Mouse (Mus musculus): ENCODE results near the gene Suds3. TPM values are rescaled to one million over a fixed set of nuclear protein-coding genes. Genes with fewer than 3 reads are reported as not detected.

The Suds3 gene
- polyA plus RNA-seq, 1 experiment = 69.9 TPM

DNA sequence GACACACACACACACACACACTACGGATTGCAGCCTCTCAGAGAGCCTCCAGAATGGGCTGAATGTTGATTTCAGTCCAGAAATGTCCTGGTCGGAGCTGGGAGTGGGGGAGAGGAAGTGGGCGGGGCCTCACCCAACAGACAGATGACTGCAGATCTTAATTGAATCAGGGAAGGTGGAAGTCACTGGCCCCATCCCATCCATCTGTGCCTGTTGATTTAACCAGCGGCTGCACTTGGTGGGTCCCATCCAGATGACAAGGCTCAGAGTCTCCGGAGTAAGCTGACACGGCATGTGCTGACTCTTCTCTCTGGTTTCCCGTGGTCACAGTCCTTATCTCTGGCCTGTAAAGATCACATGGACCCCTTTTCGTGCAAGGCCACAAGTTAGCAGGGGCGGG is 20.0 kb upstream of the Suds3 start:
- DNase-seq (ENCODE audit: low spot score) = no peak

DNA sequence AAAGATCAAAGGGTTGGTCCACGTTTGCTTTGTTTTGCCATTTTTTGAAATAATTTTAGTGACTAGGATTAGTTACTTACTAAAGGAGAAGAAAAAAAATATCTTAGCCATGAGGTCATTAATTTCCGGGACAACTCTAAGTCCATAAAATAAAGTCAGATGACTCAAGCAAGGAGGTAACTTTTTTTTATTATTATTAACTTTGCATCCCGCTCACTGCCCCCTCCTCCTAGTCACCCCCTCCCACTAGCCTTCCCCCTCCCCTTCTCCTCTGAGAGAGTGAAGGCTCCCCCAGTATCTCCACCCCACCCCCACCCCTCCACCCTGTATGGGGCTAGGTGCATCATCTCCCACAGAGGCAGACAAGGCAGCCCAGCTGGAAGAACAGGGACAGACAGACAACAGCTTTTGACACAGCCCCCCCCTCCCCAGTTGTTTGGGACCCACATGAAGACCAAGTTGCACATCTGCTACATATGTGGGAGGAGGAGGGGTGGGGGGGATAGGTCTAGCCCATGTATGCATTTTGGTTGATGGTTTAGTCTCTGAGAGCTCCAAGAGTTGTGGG is 19.1 kb upstream of the Suds3 start:
- no peak for DNase-seq (ENCODE audit: low spot score)

DNA sequence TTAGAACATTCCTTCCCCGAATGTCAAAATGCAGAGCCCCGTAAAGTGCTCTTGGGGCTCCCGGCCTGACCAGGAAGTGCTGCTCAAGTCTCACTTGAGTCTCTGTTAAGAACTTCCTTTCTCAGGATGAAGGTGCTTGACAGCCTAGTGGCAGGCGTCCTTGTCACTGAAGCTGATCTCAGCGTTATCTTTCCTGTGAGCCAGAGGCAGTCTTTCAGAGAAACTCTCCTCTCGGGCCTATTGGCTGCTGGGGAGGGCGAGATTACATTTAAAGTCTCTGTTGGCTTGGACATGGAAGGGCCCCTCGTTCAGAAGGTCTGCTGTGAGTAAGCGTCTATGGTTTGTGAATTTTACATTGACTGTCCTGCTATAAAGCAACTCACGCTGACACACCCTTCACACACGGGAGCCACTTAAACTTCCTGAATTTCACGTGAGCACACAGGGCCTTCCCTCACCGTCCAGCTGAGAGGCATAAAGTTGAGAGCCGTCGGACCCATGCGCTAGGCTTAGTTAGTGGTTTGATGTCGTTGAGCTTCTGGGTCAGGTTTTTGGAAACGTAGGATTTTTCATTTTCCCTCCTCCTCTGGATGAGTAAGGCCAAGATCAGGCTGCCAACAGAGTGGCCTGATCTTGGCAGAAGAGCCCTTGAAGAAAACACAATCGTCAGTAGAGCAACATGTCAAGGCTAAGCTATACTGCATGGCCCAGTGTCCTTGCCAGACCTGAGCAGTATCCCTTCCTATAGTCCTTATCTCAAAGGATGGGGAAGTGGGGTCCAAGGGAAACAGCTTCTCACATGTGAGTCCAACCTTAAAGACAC is 18.4 kb upstream of the Suds3 start:
- DNase-seq (ENCODE audit: low spot score) = no peak

DNA sequence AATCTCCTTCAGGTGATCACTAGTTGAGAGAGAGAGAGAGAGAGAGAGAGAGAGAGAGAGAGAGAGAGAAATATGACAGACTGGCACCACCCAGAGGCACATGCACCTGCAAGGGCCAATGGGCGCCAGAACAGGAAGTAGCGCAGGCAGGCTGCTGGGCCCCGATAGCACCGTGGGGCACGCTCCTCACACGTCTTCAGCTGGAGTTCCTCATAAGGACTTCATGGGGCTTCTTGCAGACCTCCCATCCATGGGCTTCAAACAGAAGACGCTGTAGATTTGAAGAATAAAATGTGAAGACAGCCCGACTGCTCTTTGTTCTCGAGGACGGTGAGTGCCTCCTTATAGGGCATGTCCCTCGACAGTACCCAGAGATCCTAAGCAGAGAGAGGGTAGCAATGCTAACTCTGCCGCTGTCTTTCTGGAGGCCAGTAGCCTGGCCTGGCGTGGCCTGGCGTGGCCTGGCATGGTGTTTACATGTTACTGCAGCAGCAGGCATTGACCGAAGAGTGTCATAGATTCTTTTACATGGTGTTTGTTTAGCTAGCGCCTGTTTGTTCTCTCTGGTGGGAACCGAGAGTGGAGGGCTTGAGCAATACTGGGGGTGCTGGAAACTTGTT is 17.6 kb upstream of the Suds3 start:
- no peak for DNase-seq (ENCODE audit: low spot score)

DNA sequence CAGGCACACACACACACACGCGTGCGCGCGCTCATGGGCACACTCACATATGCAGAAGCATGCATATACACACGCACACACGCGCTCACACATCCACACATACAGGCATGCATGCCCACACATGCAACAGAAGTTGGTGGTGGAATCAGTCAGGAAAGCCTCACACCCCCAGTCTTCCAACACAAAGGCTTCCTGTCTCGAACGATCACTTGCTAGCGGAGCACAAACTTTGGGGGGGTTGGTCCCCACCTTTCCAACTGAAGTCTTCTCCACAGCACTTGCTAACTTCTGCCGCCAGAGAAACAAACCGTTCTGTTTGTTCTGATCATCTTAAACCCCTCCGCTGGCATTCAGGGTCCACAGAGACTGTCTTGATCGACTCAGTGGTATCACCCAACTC is 14.8 kb upstream of the Suds3 start:
- no peak for DNase-seq (ENCODE audit: low spot score)

DNA sequence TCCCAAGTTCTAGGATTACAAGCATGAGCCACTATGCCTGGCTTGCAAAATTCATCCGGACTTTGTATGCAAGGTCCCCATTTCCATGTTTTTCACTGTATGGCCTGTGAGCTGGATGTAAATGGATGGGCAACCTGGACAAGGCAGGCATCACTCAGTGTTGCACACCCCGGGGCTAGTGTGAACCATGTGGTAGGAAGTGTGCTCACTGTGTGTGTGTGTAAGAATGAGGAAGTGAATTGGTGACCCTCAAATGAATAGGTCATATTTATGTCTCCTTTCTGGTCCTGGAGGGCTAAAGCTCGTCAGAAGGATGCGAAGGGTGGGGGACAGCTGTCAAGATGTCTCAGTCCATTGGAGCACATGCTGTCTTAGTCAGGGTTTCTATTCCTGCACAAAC is 11.1 kb upstream of the Suds3 start:
- no peak for DNase-seq (ENCODE audit: low spot score)

DNA sequence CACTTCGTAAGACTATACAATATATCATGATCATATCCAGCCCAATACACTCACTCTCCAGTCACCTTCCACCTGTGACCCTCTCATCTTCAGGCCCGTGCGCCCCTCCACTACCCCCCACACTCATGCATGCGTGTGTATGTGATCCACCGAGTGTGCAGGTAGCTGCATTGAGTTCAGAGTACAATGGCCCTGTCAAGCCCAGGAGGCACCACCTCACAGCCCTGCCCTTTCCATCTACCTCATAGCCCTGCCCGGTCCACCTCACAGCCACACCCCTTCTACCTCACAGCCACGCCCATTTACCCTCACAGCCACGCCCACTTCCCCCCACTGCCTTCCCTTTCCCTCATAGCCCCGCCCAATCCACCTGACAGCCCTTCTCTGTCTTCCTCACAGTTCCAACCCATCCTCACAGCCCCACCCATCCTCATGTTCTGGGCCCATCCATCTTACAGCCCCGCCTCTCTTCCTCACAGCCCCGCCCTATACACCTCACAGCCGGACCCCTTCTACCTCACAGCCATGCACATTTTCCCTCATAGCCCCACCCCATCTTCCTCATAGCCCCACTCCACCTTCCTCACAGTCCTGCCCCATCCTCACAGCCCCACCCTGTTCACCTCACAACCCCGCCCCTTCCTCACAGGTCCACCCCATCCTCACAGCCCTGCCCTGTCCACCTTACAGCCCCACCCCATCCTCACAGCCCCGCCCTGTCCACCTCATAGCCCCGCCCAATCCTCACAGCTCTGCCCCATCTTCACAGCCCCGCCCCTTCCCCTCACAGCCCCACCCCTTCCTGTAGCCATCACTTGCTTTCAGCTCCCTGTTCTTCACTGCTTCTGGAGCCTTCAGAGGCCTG is 9.8 kb upstream of the Suds3 start:
- no peak for DNase-seq (ENCODE audit: low spot score)

DNA sequence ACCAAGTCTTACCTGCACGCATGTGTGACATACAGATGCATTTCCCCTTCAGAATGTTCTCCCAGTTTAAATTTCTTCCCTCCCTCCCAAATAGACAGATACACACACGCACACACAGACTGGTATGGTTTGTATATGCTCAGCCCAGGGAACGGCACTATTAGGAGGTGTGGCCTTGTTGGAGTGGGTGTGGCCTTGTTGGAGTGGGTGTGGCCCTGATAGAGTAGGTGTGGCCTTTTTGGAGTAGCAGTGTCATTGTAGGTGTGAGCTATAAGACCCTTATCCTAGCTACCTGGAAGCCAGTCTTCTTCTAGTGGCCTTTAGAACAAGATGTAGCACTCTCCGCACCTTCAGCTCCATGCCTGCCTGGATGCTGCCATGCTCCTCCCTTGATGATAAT is 7.9 kb upstream of the Suds3 start:
- DNase-seq (ENCODE audit: low spot score) = no peak

DNA sequence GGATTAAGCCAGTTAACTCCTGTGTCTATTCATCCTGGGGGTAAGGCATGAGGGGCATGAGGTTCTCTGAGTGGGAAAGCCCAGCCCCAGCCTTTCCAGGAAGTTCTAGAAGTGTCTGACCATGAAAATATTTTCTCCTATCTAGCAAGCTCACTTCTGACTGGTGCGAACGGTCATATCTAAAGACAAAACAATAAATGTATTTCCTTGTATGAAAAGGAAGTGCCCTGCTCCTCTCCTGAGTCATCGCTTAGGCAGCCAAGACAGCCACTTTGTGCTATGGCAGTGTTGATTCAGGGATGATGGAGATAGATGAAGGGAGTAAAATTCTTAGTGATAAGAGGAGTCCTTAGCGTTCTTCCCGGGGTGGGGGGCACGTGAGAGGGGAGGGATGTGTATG is 7.2 kb upstream of the Suds3 start:
- DNase-seq (ENCODE audit: low spot score) = no peak

DNA sequence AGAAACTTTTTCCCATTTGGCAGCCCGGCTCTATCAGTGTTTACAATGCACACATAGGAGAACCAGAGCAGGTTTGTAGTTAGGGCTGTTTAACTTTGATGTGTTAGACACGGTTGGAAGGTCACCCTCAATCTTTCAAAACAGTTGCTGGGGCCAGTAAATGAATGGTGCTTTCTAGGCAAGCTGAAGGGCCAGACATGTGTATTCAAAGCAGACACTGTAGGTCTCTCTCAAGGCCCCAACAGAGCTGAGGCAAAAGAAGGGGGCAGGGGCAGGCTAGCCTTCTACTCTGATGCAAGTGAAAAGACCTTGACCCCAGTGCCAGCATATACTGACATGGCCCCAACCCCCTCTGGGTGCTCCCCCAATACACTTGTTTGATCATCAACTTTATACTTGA is 5.7 kb upstream of the Suds3 start:
- no peak for DNase-seq (ENCODE audit: low spot score)

DNA sequence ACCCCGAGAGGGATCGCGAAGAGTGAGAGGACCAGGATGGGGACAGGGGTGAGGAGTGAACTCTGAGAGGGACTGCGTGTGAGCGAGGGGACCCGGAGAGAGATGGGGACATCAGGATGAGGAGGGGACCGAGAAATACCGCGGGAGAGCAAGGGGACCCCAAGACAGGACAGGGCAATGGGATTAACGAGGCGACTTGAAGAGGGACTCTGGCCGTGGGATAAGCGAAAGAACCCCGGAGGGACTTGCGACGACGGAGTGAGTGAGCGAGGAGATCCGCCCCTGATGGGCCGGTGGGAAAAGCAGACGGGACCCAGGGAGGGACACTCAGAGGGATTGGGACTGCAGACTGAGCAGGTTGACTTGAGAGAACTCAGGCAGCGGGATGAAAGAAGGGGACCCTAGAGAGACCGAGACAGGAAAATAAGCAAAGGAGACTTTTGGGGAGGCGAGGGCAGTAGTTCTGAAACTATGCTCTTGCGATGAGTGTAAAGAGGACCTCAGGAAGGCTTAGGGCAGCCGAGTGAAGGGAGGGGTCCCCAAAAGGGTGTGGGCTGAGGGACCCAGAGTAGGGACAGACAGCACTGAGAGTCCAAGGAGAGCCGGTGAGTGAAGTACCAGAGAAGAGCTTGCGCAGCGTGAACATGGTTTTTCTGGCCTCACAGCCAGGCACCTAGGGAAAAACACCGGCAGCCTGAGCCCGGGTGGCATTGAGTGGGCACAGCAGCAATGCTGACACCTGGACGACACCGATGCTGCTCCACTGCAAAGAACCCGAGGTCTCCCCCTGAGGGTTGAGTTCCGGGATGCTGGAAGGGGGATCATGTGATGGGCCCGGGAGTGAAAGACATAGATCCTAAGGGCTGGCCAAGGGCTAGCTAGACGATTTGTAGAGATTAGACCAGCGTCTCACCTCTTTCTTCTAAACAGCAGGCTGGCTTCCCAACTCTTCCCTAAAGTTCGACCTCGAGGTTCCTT is 4.9 kb upstream of the Suds3 start:
- no peak for DNase-seq (ENCODE audit: low spot score)

DNA sequence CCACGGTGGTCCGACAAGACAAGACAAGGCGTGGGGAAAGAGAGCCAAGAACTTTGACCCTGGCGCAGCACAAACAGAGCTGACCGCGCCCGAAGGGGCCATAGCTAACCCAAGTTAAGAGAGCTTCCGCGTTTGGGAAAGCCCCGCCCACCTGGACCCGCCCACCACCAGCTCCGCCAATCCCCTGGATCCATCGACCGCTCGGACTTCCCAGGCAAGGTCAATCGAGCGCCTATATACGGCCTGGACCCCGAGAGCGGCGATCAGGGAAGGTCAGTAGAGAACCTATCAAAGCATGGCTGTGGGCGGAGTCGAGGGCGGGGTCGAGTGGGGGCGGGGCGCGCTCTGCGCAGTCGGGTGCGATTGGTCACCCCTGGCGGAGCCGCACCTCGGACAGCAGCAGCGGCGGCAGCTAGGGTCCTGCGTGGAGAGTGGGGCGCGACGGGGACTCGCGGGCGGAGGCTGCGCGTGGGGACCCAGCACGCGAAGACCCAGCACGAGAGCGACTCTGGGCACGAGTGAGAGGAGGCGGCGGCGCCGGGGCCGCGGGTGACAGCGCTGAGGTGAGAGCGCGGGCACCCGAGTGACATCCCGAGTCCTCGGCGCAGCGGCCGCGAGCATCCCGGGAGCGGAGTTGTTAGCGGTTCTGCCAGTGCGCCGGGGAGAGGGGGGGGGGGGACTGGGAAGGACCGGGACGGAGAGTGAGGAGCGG is 4.0 kb upstream of the Suds3 start, which contains the start of gene Taok3:
Taok3 (plus strand) TSS at position 353 of the 712 bp plus-strand sequence.
- DNase-seq (ENCODE audit: low spot score) = peak; percentile 94

DNA sequence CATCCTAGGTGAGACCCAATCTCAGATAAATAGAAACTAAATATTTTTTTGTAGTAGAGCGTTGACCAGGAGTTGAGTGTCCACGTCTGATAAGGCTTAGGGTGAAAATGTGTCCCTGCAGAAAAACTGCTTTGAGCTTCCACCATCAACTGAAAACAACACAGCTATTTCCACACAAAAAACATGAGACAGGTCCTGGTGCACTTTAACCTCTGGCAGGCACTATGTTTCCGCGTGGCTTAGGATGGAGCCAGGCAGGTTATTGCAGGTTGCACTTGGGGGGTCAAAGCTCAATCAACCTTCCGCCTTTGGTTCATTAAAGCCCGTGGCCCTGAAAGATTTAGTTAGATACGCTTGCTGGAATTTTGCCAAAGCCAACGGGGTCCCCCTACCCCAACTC is 2.9 kb upstream of the Suds3 start:
- no peak for DNase-seq (ENCODE audit: low spot score)

DNA sequence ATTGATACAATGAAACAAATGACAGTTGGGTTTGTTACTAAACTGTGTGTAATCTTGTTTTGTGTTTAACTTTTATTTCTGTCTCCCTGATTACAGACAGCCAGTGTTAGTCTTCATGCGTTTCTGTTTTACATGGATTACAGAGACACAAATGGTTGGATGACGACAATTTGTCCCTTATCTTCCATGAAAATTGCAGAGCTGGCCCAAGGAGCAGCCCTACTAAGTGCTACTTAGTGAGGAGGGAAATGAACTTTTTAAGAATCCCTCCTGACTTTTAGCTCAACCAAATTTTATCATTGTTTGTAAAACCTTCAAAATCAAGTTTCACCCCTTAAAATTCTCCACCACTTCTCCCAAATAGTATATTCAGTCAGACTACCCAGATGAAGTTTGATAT is 2.3 kb upstream of the Suds3 start:
- DNase-seq (ENCODE audit: low spot score) = no peak

DNA sequence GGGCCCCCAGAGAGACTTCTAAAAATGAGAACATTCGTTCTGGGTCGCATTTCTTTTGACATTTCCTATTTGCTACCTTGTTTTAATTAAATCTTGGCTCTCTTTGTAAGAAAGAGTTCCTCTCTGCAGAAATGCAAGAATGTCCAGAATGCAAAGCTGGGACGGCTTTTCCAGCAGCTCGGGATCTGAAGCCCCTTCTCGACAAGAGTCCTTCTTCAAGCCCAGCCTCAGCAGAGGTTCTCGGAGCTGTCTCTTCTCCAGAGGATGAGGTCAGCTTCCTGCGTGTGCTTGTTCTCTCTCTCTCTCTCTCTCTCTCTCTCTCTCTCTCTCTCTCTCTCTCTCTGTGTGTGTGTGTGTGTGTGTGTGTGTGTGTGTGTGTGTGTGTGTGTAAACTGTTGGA is 1.8 kb upstream of the Suds3 start:
- no peak for DNase-seq (ENCODE audit: low spot score)

DNA sequence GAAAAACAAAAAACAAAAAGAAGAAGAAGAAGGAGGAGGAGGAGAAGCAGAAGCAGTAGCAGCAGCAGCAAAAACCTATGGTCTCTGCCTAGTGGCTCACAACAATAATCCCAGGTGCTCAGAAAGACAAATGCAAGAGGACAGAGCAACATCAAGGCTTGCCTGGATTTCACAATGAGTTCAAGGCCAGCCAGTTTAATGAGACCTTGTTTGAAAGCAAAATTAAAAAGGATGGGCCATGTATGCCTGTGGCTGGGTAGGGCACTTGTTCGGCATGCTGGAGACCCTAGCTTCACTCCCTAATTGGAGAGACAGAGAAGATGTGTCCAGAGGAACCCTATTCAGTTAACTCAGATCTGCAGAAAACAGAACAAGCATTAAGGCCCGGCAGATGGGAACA is 1.3 kb upstream of the Suds3 start:
- DNase-seq (ENCODE audit: low spot score) = no peak

DNA sequence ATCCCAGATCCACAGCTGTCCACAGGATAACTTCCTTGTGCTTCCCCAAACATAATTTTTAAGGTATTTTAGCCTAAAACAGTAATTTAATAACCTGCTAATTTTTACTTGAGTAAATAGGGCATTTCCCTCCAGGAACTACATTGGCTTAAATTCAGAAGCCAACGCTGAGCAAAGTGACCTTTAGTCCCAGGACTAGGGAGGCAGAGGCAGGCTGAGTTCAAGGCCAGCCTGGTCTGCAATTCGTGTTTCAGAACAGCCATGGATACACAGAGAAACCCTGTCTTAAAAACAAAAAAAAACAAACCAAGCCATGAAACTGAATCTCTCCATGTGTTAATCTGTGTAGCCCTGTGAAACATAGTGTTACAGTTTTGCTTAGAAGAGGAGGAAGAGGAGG is 747 bp upstream of the Suds3 start:
- no peak for DNase-seq (ENCODE audit: low spot score)

DNA sequence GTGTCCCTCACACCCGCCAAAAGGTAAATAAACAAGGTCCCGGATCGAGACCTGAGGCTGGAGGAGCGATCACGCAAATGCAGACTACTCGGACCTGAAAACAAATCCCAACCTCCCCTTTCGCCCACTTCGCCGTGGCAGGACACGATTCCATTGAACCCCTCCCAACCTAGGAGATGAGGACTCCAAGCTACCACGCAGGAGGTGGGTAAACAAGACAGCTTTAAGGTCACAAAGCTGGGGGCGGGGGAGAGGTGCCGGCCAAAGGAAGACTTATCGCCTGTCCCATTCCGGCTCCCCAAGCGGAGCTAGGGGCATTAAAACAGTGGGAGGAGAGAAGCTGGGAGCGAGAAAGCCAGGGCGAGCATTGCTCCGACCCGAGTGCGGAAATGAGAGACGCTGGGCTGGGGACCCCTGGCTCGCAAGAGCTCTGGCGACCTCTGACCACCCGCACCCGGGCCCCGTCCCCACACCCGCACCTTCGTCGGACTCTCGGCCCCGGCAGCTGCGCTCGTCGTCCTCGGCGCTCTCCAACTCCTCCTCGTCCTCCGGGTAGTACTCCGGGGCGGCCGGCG is 633 bp downstream of the Suds3 start:
- peak; percentile 32 for DNase-seq (ENCODE audit: low spot score)

DNA sequence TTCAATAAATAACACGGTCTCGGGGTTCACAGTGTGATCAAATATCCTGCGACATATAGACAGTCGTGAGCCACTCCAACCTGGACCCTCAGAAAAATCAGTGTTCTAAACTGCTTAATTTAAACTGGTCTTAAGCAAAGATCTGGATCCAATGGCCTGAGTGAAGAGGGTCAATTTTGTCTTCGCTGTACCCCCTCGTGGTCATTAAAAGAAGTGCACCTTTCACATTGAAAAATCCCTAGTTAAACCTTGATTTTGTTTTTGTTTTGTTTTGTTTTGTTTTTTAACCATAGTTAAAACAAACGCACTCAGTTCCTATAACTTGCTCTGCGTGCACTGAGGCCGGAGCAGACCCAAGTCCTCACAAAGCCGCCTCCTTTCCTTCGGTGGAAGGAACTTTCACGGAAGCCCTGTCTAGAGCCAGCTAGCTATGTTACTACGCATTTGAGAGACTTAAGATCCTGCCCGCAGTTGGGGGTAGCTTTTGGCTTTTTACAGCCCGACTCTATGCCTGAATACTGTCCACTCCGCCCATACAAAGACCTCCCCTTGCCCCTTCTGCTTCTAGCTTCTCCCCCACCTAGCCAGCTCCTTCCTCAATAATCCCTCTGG is 1.2 kb downstream of the Suds3 start:
- no peak for DNase-seq (ENCODE audit: low spot score)

DNA sequence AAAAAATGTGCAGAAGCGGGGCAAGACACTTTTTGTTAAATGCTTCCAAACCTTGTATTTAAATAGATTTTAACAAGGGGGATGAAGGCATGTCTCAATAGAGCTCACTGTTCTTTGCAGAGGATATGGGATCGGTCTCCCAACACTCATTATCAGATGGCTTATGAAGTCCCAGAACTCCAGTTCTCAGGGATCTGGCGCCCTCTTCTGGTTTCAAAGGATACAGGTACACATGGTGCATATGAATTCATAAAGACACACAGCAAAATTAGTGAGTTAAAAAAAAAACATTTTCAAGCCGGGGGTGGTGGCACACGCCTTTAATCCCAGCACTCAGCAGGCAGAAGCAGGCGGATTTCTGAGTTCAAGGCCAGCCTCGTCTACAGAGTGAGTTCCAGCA is 2.6 kb downstream of the Suds3 start:
- no peak for DNase-seq (ENCODE audit: low spot score)

Data from urinary bladder, adult 2 months (tissue).